Mouse (Mus musculus): ENCODE results near the gene Tmem269. TPM values are rescaled to one million over a fixed set of nuclear protein-coding genes. Genes with fewer than 3 reads are reported as not detected.

The Tmem269 gene
- polyA plus RNA-seq, 1 experiment from 2014 or later, result not detected

GRCm38 (mm10) chr4:119165916-119166315 is 52.1 kb downstream of the Tmem269 start:
- H3K4me2 ChIP-seq, result no peak overlapping the region
- H3K4me1 ChIP-seq (ENCODE audit: insufficient read depth), result no peaks in the 10 kb centered on the region
- H3K27me3 ChIP-seq (ENCODE audit: insufficient read depth, low read length), result no peaks in the 10 kb centered on the region
- ATAC-seq (ENCODE audit: insufficient read depth), result no peak
- no peak overlapping the region for H3K27ac ChIP-seq (ENCODE audit: low read depth)
- H3K36me3 ChIP-seq (ENCODE audit: insufficient read depth), result peaks cover 27% of the 10 kb centered on the region
- WGBS, result 54% methylated on average over 7 of the region's 7 CpGs
- no peak overlapping the region for H3K9ac ChIP-seq
- no peak for TF ChIP-seq CTCF (IDR thresholded peaks at IDR 0.05; ENCODE audit: low read depth)
- no peak overlapping the region for H3K4me3 ChIP-seq (ENCODE audit: low read depth, low read length)
- no peaks in the 10 kb centered on the region for H3K9me3 ChIP-seq (ENCODE audit: low read depth, low read length)
- peak; percentile 21 for DNase-seq

- Histone ChIP-seq H3K4me2 (no peak overlapping the region), H3K9ac (no peak overlapping the region), H3K4me1 (ENCODE audit: insufficient read depth) (no peaks in the 10 kb centered on the region), H3K27ac (ENCODE audit: low read depth) (no peak overlapping the region), H3K36me3 (ENCODE audit: insufficient read depth) (0 out of 2 replicates have a peak, but pooled peaks cover 1% of the 10 kb centered on the region), H3K9me3 (ENCODE audit: low read depth, low read length) (no peaks in the 10 kb centered on the region), H3K27me3 (ENCODE audit: insufficient read depth, low read length) (no peaks in the 10 kb centered on the region), H3K4me3 (ENCODE audit: low read depth, low read length) (no peak overlapping the region)
- 61% methylated on average over 4 of the region's 4 CpGs for whole genome bisulfite sequencing
- TF ChIP-seq CTCF (IDR thresholded peaks at IDR 0.05; ENCODE audit: low read depth), result peak; percentile 15; the same call in 1 of the 2 replicates
- ATAC-seq (ENCODE audit: insufficient read depth), result no peak
- DNase-seq, result no peak
Observed at GRCm38 (mm10) chr4:119162990-119163389, 55.0 kb downstream of the Tmem269 start.

GRCm38 (mm10) chr4:119161358-119161757 is 56.7 kb downstream of the Tmem269 start:
- H3K36me3 ChIP-seq (ENCODE audit: insufficient read depth), result no peaks in the 10 kb centered on the region
- no peak overlapping the region for H3K9ac ChIP-seq
- no peaks in the 10 kb centered on the region for H3K27me3 ChIP-seq (ENCODE audit: insufficient read depth, low read length)
- no peak overlapping the region for H3K4me2 ChIP-seq
- ATAC-seq (ENCODE audit: insufficient read depth) (no peak), DNase-seq (no peak)
- H3K9me3 ChIP-seq (ENCODE audit: low read depth, low read length), result no peaks in the 10 kb centered on the region
- H3K4me1 ChIP-seq (ENCODE audit: insufficient read depth), result no peaks in the 10 kb centered on the region
- no peak overlapping the region for H3K4me3 ChIP-seq (ENCODE audit: low read depth, low read length)
- no peak overlapping the region for H3K27ac ChIP-seq (ENCODE audit: low read depth)
- WGBS, result 53% methylated on average over 3 of the region's 3 CpGs
- TF ChIP-seq CTCF (IDR thresholded peaks at IDR 0.05; ENCODE audit: low read depth), result no peak

GRCm38 (mm10) chr4:119157891-119158290 is 60.1 kb downstream of the Tmem269 start:
- no peak overlapping the region for H3K9ac ChIP-seq
- H3K4me1 ChIP-seq (ENCODE audit: insufficient read depth), result no peaks in the 10 kb centered on the region
- TF ChIP-seq CTCF (IDR thresholded peaks at IDR 0.05; ENCODE audit: low read depth), result no peak
- no peaks in the 10 kb centered on the region for H3K9me3 ChIP-seq (ENCODE audit: low read depth, low read length)
- no peaks in the 10 kb centered on the region for H3K27me3 ChIP-seq (ENCODE audit: insufficient read depth, low read length)
- no peak overlapping the region for H3K27ac ChIP-seq (ENCODE audit: low read depth)
- 58% methylated on average over 5 of the region's 5 CpGs for WGBS
- ATAC-seq (ENCODE audit: insufficient read depth) (no peak; the same call in 1 of the 2 replicates), DNase-seq (no peak)
- no peak overlapping the region for H3K4me3 ChIP-seq (ENCODE audit: low read depth, low read length)
- H3K4me2 ChIP-seq, result no peak overlapping the region
- H3K36me3 ChIP-seq (ENCODE audit: insufficient read depth), result no peaks in the 10 kb centered on the region

GRCm38 (mm10) chr4:119157186-119157585 is 60.8 kb downstream of the Tmem269 start:
- DNase-seq (peak; percentile 77), ATAC-seq (ENCODE audit: insufficient read depth) (no peak)
- TF ChIP-seq CTCF (IDR thresholded peaks at IDR 0.05; ENCODE audit: low read depth), result peak; percentile 64
- no peaks in the 10 kb centered on the region for H3K36me3 ChIP-seq (ENCODE audit: insufficient read depth)
- H3K9ac ChIP-seq, result no peak overlapping the region
- H3K4me3 ChIP-seq (ENCODE audit: low read depth, low read length), result no peak overlapping the region
- no peaks in the 10 kb centered on the region for H3K4me1 ChIP-seq (ENCODE audit: insufficient read depth)
- H3K27ac ChIP-seq (ENCODE audit: low read depth), result no peak overlapping the region
- no peak overlapping the region for H3K4me2 ChIP-seq
- 26% methylated on average over 2 of the region's 2 CpGs for WGBS
- H3K27me3 ChIP-seq (ENCODE audit: insufficient read depth, low read length), result no peaks in the 10 kb centered on the region
- no peaks in the 10 kb centered on the region for H3K9me3 ChIP-seq (ENCODE audit: low read depth, low read length)

Other genes with a start within 250 kb of the Tmem269 start
- gene Slc2a1, start 109.5 kb downstream of the Tmem269 start, polyA plus RNA-seq (2014; fragmentation: Nextera tagmentation; extraction: Ambion mirVana), result 70.7 and 83.1 TPM in 2 replicates
- gene Zfp691, start 44.0 kb downstream of the Tmem269 start, polyA plus RNA-seq (2014; fragmentation: Nextera tagmentation; extraction: Ambion mirVana), result 6.8 and 7.7 TPM in 2 replicates
- gene Ermap, start 28.2 kb downstream of the Tmem269 start, polyA plus RNA-seq (2014; fragmentation: Nextera tagmentation; extraction: Ambion mirVana), result 0.57 and 0.79 TPM in 2 replicates
- 134 TPM in 2 replicates for gene Svbp, start 22.9 kb downstream of the Tmem269 start, polyA plus RNA-seq (2014; fragmentation: Nextera tagmentation; extraction: Ambion mirVana)
- gene AU022252, start 14.5 kb upstream of the Tmem269 start, polyA plus RNA-seq (2014; fragmentation: Nextera tagmentation; extraction: Ambion mirVana), result 29.0 and 32.3 TPM in 2 replicates
- gene P3h1, start 14.7 kb upstream of the Tmem269 start, polyA plus RNA-seq (2014; fragmentation: Nextera tagmentation; extraction: Ambion mirVana), result 40.4 and 44.8 TPM in 2 replicates
- not detected in 2 replicates for gene Cldn19, start 37.2 kb upstream of the Tmem269 start, polyA plus RNA-seq (2014; fragmentation: Nextera tagmentation; extraction: Ambion mirVana)
- 880 and 902 TPM in 2 replicates for gene Ybx1, start 76.4 kb upstream of the Tmem269 start, polyA plus RNA-seq (2014; fragmentation: Nextera tagmentation; extraction: Ambion mirVana)
- gene Ppih, start 102.3 kb upstream of the Tmem269 start, polyA plus RNA-seq (2014; fragmentation: Nextera tagmentation; extraction: Ambion mirVana), result 126 and 127 TPM in 2 replicates
- 2.5 and 3.8 TPM in 2 replicates for gene Ccdc30, start 197.3 kb upstream of the Tmem269 start, polyA plus RNA-seq (2014; fragmentation: Nextera tagmentation; extraction: Ambion mirVana)
- gene Ppcs, start 204.2 kb upstream of the Tmem269 start, polyA plus RNA-seq (2014; fragmentation: Nextera tagmentation; extraction: Ambion mirVana), result 34.7 and 38.3 TPM in 2 replicates
- 0.16 and 0.20 TPM in 2 replicates for gene Zmynd12, start 204.6 kb upstream of the Tmem269 start, polyA plus RNA-seq (2014; fragmentation: Nextera tagmentation; extraction: Ambion mirVana)